Mouse (Mus musculus) G1E (cell line): ENCODE results near the gene Cox11.

Source experiments
- CTCF ChIP-seq: IDR thresholded peaks from 2 replicates; pipeline ENCODE4 v1.5.1; 2012; ENCODE audit warnings: low read depth, low read length, inconsistent platforms, mixed read lengths
- GATA1 ChIP-seq: IDR thresholded peaks from 2 replicates; pipeline ENCODE4 v1.6.1; 2012; ENCODE audit warnings: borderline replicate concordance, low read length, inconsistent platforms, mixed read lengths
- GATA2 ChIP-seq: IDR thresholded peaks from 2 replicates; pipeline ENCODE4 v1.6.1; 2012; ENCODE audit warnings: low read depth, low read length, inconsistent platforms, borderline replicate concordance
- POLR2AphosphoS5 ChIP-seq: IDR thresholded peaks from 2 replicates; pipeline ENCODE4 v1.6.1; 2012; ENCODE audit warnings: low read depth, low read length, inconsistent platforms; ENCODE audit not compliant: insufficient replicate concordance
- TAL1 ChIP-seq: conservative IDR thresholded peaks from 2 replicates; pipeline ENCODE4 v1.6.1; 2012; ENCODE audit warnings: low read depth, low read length, inconsistent platforms, mixed read lengths

DNA sequence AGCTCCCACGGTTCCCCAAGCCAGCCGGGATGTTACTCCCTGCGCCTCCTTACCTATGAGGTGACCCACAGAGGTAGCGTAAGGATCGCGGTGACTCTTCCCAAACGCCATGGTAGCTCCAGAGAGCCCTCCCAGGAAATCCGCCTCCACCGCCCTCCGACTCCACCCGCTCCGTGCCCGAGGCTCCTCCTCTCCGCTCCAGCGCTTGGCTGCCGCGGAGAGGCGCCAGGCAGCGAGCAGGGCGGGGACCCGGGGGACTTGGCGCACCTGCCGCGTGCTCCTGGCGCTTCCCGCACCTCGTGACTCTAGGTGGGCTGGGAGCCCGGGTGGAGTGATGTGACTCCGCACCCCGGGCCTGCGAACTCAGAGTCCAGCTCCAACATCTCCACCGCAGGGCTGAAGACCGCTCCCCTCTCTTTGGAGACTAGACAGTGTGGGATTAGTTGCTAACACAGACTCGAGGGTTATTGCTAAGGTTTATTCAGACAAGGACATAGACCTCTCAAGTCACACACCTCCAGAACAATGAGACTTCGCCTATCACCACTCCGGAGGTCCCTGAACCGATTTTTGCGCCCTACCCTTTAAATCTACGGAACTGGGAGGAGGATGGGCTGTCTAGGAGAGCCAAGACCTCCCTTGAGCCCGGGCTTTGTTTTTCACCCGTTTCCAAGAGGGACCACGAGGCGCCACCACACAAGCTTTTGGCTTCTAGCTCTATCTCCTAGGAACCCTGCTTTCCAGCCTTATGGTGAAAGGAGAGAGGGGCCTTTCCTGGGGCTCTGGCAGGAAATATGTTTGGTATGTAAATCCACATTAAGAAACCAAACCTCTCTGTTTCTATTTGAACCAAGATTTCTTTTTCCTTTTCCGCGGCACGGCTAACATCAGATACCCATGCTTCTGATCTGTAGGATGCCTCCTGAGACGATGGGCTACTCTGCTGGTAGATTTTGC lies 49.8 kb downstream of the Cox11 start, which contains the start of gene Tom1l1:
- TF ChIP-seq CTCF: no peak
- TF ChIP-seq GATA1: no peak
- TF ChIP-seq TAL1: no peak
- TF ChIP-seq POLR2AphosphoS5: no peak
- TF ChIP-seq GATA2: no peak
